Mouse (Mus musculus): ENCODE results near the gene Emilin1. TPM values are rescaled to one million over a fixed set of nuclear protein-coding genes. Genes with fewer than 3 reads are reported as not detected.

Emilin1 gene
- polyA plus RNA-seq, 1 experiment = 3.6 TPM

Other genes with a start within 250 kb of the Emilin1 start
- gene Cenpa, start 246.6 kb upstream of the Emilin1 start, polyA plus RNA-seq (2012; ENCODE audit: insufficient read depth, insufficient read length, missing spikeins) = 4.2 and 13.7 TPM in 2 replicates
- not detected in 2 replicates for gene Dpysl5, start 201.8 kb upstream of the Emilin1 start, polyA plus RNA-seq (2012; ENCODE audit: insufficient read depth, insufficient read length, missing spikeins)
- 35.6 and 69.3 TPM in 2 replicates for gene Mapre3, start 98.8 kb upstream of the Emilin1 start, polyA plus RNA-seq (2012; ENCODE audit: insufficient read depth, insufficient read length, missing spikeins)
- gene Tmem214, start 45.4 kb upstream of the Emilin1 start, polyA plus RNA-seq (2012; ENCODE audit: insufficient read depth, insufficient read length, missing spikeins) = 18.2 and 30.3 TPM in 2 replicates
- gene Agbl5, start 24.7 kb upstream of the Emilin1 start, polyA plus RNA-seq (2012; ENCODE audit: insufficient read depth, insufficient read length, missing spikeins) = 1.7 and 2.9 TPM in 2 replicates
- 357 and 467 TPM in 2 replicates for gene Ost4, start 5.6 kb upstream of the Emilin1 start, polyA plus RNA-seq (2012; ENCODE audit: insufficient read depth, insufficient read length, missing spikeins)
- gene Khk, start 8.0 kb downstream of the Emilin1 start, polyA plus RNA-seq (2012; ENCODE audit: insufficient read depth, insufficient read length, missing spikeins) = 27.8 and 28.8 TPM in 2 replicates
- 1.0 TPM in 1 of 2 replicates, not detected in the other for gene Cgref1, start 32.2 kb downstream of the Emilin1 start, polyA plus RNA-seq (2012; ENCODE audit: insufficient read depth, insufficient read length, missing spikeins)
- gene Preb, start 47.0 kb downstream of the Emilin1 start, polyA plus RNA-seq (2012; ENCODE audit: insufficient read depth, insufficient read length, missing spikeins) = 51.9 and 74.1 TPM in 2 replicates
- not detected in 2 replicates for gene Tcf23, start 55.3 kb downstream of the Emilin1 start, polyA plus RNA-seq (2012; ENCODE audit: insufficient read depth, insufficient read length, missing spikeins)
- gene Atraid, start 134.9 kb downstream of the Emilin1 start, polyA plus RNA-seq (2012; ENCODE audit: insufficient read depth, insufficient read length, missing spikeins) = 156 and 168 TPM in 2 replicates
- 8.2 and 10.3 TPM in 2 replicates for gene Slc5a6, start 135.5 kb downstream of the Emilin1 start, polyA plus RNA-seq (2012; ENCODE audit: insufficient read depth, insufficient read length, missing spikeins)
- 6.8 and 19.9 TPM in 2 replicates for gene Cad, start 141.4 kb downstream of the Emilin1 start, polyA plus RNA-seq (2012; ENCODE audit: insufficient read depth, insufficient read length, missing spikeins)
- not detected in 2 replicates for gene Dnajc5g, start 192.9 kb downstream of the Emilin1 start, polyA plus RNA-seq (2012; ENCODE audit: insufficient read depth, insufficient read length, missing spikeins)
- not detected in 2 replicates for gene Slc30a3, start 194.8 kb downstream of the Emilin1 start, polyA plus RNA-seq (2012; ENCODE audit: insufficient read depth, insufficient read length, missing spikeins)
- 3.2 and 4.2 TPM in 2 replicates for gene Trim54, start 203.3 kb downstream of the Emilin1 start, polyA plus RNA-seq (2012; ENCODE audit: insufficient read depth, insufficient read length, missing spikeins)
- gene Ucn, start 225.4 kb downstream of the Emilin1 start, polyA plus RNA-seq (2012; ENCODE audit: insufficient read depth, insufficient read length, missing spikeins) = not detected in 2 replicates
- 71.5 and 104 TPM in 2 replicates for gene Mpv17, start 240.8 kb downstream of the Emilin1 start, polyA plus RNA-seq (2012; ENCODE audit: insufficient read depth, insufficient read length, missing spikeins)

Measured in brown adipose tissue, adult 24 weeks (tissue).